Mouse (Mus musculus): ENCODE data around the gene Bcl9l. TPM values are rescaled to one million over a fixed set of nuclear protein-coding genes. Genes with fewer than 3 reads are reported as not detected.
"Not testable (repeated sequence)": the region's sequence is repeated elsewhere in the genome, so short reads cannot be mapped to it uniquely, and the experiment has no call there.

Gene Bcl9l
- total RNA-seq (2021) = 10 to 100 TPM; 36.0 to 36.6 TPM
- long read RNA-seq, experiment 1, partial matches to known transcripts = 13 of 13 reads
- long read RNA-seq, experiment 1, other reads (novel, unspliced or antisense) = 0 of 13 reads
- long read RNA-seq, experiment 2, full-length matches to known transcripts = 1 of 17 reads
- long read RNA-seq, experiment 2, partial matches to known transcripts = 13 of 17 reads
- long read RNA-seq, experiment 2, other reads (novel, unspliced or antisense) = 3 of 17 reads

DNA sequence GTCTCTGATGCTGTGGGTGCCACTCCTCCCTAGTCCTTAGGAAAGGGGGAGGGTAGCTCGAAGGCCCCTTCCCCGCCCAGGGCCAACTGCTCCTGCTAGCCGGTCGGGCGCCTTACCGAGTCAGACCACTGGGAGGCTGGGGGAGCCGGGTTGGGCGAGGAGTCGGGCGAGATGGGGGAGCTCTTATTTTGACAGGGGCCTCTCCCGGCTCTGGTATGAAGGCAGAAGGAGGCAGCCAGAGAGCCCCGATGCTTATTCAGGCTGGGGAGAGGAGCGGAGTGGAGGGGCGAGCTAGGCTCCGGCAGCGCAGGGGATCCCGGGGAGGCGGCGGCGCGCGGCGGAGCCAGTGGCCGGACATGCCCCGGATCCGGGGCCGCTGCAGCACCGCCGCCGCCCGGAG, at the start of gene Bcl9l:
TSS of gene Bcl9l (plus strand) at position 274 of the 400 bp plus-strand sequence.
- DNase-seq (ENCODE audit: low spot score) = peak; percentile 95

DNA sequence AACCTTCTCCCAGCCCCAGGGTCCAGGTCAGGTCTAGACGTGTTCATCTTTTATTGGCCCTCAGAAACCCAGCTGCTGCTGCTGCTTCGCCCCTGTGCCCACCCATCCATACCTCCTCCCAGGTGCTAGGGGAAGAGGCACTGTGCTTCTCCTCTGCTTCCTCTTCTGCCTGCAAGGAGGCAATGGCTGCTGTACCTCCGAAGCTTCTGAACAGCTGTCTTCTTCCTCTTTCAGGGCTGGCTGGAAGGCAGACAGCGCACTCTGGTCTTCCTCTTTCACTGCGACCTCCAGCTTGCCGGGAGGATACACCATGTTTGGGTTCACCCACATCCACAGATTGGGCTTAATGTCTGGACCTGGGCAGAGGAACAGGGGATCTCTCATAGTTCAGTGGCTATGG, 46.9 kb upstream of the Bcl9l start:
- DNase-seq (ENCODE audit: low spot score) = no peak

DNA sequence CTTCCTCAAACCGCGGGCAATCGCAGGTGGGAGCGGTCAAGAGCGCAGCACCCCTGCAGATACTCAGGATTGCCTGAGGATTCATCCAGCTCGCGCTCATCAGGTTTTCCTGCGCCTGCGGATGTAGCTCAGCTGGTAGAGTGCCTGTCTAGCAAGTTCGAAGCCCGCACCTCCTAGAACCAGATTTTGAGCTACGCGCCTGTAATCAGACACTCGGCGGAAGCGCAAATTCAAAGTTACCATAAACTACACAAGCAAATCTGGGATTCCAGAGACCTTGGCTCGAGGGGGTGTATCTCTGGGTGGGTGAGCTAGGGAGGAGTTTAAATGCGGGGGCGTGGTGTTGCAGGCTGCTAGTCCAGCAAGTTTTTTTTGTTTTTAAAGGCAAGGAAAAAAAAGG, 41.7 kb upstream of the Bcl9l start, which contains the start of gene Foxr1:
TSS of gene Foxr1 (minus strand) at position 176 of the 400 bp plus-strand sequence.
- DNase-seq (ENCODE audit: low spot score) = no peak

DNA sequence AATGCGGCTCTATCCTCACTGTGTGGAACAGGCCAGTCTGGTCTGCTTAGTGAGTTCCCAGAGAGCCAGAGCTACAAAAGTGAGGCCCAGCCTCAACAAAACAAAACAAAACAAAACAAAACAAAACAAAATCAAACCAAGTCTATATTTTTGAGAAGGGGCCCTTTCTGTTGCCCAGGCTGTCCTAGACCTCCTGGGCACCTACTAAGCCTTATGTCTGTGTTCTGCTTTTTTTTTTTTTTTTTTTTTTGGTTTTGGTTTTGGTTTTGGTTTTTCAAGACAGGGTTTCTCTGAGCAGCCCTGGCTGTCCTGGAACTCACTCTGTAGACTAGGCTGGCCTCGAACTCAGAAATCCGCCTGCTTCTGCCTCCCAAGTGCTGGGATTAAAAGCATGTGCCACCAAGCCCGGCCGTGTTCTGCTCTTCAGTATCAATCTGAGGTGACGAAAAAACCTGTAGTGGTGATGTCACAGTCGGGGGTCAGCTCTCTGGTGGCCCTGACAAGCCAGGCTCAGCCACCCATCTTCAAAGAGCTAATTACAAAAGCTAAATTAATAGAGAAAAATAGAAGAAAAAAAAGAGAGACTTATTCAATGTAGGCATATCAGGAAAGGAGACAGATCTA, 38.1 kb upstream of the Bcl9l start:
- not testable (repeated sequence) for DNase-seq (ENCODE audit: low spot score)

DNA sequence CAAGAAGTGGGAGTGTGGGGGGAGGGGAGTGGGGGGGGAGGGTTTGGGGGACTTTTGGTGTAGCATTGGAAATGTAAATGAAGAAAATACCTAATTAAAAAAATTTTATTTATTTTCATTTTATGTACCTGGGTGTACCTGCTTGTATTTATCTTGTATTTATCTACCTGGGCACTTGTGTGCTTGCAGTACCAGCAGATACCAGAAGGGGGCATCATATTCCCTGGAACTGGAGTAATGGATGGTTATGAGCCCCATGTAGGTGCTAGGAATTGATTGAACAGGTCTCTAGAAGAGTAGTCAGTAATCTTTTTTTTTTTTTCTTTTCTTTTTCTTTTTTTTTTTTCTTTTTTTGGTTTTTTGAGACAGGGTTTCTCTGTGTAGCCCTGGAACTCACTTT, 32.2 kb upstream of the Bcl9l start:
- DNase-seq (ENCODE audit: low spot score) = no peak

DNA sequence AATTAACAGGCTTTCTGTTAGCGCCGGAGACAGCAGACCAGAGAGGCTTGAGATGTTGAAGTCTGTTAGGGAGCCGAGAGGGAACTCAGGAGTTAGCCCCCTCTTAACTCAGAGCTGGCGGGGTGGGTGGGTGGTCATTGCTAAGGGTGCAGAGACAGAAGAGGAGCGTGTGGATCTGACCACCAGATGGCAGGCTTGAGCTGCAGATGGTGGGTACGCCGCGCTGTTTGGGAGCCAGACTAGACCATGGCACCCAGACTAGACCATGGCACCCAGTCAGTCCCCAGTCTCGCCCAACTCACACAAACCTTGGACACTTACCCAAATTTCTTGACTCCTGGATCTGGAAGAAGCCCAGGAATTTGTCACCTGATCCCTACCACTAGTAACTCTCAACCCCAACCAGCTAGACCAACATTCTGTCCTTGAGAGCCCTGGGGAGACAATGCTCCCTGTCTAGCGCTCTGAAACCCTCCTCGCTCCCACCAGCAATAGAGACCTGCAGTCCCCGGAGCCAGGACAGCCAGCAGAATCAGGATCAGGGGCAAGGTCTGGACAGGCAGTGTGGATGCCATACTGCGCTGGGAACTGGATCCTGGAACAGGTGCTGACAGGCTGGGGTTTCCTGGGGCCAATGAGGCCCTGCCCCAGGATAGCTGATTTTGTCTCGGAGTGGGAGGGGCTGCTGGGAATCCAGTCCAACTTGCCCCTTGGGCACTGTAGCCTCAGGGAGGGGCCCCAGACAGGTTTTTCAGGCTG, 28.3 kb upstream of the Bcl9l start:
- DNase-seq (ENCODE audit: low spot score) = peak; percentile 88

DNA sequence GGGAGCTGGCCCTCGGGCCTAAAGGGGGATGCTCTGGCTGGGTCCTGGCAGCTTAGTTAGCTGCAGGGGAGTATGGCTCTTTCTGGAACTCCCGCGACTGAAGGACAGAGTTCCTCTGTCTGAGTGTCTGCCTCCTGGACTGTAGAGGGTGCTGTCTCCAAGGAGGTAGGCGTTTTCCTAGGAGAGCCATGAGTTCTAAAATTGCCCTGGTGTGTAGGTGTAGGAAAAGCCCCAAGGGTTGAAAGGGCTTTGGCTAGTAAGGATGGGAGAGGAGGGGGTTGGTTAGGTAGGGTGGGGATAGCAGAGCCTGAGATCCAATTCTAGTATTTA, 27.8 kb upstream of the Bcl9l start, which contains the start of gene Upk2:
TSS of gene Upk2 (minus strand) at position 86 of the 330 bp plus-strand sequence.
- DNase-seq (ENCODE audit: low spot score) = peak; percentile 31

DNA sequence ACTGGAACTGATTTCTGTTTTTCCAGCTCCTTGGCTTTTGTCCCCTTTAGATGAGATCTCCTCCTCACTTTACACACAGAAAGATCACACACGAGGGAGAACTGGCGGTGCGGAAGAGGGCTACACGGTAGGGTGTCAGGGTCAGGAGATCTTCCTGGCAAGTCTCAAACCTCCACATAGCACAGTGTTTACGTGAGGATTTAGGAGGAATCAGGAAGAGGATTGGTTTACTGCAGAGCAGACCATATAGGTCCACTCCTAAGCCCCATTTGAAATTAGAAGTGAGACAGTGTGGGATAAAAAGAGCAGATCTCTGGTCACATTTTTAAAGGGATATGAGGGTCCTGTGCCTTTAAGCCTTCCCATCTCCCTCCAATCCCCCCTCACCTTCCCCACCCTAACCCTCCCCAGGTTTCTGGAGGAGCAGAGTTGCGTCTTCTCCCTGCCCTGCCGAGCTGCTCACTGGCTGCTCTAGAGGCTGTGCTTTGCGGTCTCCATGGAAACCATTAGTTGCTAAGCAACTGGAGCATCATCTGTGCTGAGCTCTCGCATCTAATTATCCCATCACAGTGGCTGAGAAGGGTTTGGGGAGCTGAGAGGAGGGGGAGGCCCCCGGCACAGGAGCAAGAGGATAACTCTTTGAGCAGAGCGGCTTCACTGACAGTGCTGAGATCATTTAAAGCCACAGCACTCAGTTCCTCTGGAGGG, 25.4 kb upstream of the Bcl9l start:
- DNase-seq (ENCODE audit: low spot score) = no peak

DNA sequence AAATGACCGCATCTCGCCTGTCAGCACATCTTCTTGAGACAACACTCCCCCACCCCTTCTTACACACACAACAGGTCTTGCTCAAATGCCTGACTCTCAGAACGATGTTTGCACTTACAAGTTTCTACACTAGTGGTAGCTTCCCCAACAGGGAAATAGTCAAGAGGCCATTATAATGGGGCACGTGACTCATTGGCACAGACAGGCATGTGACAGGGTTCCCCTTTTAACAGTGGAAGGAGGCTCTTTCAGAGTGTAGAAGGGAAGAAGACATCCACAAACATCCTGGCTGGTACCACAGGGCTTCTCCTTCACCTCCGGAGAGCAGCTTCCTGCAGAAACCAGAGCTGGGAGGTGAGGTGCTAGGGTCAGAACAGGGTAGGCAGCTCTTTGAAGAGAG, 20.7 kb upstream of the Bcl9l start:
- no peak for DNase-seq (ENCODE audit: low spot score)

DNA sequence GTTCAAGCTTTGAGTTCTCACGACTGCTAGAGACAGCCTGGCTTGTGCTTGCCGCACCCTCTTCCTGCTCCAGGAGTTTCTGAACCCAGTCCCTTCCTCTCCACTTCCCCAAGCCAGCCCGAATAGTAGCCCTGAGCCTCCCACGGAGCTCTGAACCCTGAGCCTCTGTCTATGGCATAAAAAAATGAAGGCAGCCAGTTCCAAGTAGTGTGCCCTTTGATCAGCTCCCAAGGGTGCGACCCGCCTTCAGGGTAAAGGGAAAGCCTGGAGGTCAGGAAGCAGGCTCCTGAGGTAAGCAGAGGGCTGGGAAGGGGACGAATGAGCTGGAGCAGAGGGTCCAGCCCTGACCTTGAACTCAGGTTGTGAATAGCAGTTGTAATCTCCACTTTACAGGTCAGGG, 14.4 kb upstream of the Bcl9l start:
- no peak for DNase-seq (ENCODE audit: low spot score)

DNA sequence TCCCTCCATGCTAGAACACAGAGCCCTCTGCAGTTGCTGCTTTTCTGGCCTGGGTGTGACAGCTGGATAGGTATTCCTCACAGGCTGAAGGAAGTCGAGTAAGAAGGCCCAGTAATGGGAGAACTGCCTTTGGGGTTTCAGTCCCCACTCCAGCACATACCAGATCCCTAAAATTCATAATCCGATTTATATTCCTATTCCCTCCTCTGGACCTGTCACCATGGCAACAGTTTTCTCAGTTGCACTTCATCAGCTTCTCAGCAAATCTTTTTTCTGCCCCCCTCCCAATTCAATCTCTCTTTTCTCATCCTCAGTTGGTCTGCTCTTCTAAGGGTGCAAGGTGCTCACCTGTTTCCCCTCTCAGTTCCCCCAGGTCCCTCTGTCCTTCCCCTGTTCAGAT, 13.8 kb upstream of the Bcl9l start:
- DNase-seq (ENCODE audit: low spot score) = no peak

DNA sequence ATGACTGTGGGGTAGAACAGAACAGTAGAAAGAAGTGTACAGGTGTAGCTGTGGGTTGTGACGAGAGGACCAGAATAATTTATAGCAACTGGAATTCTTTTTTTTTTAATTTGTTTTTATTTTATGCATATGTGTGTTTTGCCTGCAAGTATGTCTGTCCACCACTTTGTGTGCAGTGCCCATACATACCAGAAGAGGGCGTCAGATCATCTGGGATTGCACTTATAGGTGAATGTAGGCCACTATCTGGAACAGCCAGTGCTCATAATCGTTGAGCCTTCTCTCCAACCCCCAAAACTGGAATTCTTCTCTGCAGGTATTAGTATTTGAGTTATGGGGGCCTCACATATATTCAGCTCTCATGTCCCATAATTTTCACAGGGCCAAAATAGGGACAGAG, 9.4 kb upstream of the Bcl9l start:
- peak; percentile 1 for DNase-seq (ENCODE audit: low spot score)

DNA sequence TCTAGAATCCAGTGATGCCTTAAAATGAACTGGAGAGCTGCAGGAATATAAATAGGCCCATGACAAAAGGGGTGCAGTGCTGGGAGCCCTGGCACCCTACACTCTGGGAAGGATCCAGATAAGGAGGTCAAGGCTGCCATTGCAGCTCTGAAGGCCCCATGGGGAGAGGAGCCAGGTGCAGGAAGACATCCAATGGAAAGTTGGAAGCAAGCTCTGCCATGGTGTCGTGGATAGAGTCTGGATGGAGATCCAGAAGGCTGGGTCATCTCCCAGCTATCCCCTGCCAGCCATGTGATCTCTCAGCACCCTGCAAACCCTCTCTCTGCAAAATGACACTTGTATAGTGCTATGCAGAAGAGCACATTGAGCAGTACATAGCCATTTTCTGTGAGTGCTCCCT, 8.3 kb upstream of the Bcl9l start:
- DNase-seq (ENCODE audit: low spot score) = peak; percentile 93

DNA sequence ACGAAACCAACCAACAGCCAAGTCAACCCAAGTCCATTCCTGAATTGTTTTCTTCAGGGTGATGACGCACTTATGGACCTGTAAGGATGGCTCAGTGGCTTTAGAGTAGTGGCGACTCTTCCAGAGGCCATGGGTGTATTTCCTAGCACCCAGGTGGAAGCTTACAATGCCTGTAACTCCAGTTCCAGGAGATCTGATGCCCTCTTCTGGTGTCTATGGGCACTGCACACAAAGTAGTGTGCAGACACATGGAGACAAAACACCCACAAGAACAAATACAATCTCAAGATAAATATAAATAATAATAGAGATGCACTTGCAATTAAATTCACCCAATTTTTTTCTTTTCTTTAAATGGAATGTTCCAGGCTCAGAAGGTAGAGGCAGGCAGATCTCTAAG, 6.7 kb upstream of the Bcl9l start:
- DNase-seq (ENCODE audit: low spot score) = peak; percentile 2

DNA sequence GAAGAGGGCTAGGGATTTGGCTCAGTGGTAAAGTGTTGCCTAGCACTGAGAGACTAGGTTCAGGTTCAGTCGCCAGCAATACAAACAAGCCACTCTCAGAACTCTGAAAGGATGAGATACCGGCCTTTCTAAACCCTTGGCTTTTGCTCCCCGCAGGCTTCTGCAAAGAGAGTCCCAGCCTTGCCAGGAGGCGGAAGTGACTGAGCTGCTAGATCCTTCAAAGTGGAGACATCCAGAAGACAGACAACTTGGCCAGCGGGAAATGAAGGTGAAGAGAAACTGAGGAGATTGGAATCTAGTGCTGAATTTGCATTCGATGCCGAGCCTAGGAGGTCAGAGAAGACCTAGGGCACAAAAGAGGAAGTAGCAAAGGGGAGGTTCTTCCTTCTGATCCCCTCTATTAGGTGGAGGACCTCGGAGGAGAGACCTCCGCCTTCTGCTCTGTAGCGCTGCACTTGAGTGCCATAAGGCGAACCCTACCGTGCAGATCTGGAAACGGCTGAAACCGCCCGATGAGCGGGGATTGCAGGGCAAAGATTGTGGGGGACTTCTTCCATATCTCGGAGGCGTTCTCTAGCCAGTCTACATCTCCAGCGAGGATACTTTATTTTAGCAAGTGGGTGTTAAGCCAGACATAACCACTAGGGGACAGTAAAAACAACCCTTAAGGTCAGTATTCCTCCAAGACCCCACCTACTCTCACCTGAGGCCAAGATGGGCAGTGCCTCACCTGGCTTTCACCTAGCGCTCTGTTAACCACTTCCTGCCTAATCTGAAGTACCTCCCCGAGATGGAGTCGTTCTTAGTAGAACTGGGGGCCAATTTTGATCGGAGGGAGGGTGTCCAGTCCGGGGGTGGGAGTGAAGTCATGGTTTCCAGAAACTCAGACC, 5.0 kb upstream of the Bcl9l start:
- peak; percentile 82 for DNase-seq (ENCODE audit: low spot score)

DNA sequence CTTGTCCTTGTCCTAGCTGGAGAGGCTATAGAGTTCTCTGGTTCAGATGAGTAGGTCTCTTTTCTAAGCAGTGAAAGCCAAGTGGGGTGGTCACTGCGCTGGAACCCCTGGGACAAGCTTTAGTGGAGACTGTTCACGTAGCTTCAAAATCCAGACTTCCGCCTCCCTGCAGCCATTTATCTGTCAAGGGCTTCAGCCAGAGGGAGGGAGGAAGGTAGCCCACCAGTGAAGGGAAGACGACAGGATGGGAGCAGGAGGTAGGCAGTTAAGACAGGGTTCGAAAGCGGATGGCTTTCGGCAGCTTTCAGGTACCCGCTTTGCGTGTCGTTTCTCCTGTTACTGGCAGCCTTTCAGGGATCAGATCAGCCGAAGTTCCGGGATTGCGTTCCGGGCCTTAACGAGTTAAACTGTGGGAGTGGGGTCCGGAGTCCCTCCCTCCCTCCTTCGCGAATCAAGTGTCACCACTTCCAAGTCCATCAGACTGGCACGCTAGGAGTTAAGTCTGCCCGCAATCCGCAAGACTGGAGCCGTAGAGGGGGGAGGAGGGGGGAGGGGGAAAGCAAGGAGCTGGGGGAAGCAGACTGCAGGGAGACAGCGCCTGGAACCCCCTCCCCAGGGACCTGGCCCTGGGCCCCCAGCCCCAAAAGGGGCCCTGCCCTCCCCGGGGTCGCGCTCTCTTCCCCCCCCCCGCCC, 4.2 kb upstream of the Bcl9l start:
- DNase-seq (ENCODE audit: low spot score) = peak; percentile 60

DNA sequence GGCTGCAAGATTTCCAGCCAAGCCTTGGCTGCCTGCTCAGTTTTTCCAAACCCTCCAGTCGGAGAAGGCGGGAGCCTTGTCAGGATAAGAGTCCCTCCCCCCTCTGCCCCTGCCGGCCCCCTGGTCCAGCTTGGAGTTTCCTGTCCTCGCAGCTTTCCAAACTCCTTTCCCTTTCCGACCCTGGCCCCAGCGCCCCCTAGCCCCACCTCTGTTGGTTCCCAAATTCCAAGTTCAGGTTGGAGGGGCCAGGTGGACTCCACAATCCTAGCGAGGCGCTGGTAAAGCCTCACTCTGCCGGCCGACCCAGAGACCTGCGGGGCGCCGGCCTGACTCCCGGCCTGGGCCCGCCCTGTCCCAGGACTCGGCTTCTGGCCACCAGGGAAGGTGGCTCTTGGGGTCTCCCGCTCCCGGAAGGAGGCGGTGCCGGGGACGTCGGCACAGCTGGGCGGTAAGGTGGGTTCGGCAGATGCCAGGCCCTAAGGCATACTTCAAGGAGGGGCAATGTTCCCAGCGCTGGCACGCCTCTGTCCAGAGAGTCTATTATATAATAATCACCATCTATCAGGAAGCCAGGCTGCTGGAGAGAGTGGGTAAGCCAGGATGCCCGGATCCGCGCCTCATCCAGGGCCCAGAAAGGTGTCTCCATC, 3.5 kb upstream of the Bcl9l start:
- peak; percentile 84 for DNase-seq (ENCODE audit: low spot score)

DNA sequence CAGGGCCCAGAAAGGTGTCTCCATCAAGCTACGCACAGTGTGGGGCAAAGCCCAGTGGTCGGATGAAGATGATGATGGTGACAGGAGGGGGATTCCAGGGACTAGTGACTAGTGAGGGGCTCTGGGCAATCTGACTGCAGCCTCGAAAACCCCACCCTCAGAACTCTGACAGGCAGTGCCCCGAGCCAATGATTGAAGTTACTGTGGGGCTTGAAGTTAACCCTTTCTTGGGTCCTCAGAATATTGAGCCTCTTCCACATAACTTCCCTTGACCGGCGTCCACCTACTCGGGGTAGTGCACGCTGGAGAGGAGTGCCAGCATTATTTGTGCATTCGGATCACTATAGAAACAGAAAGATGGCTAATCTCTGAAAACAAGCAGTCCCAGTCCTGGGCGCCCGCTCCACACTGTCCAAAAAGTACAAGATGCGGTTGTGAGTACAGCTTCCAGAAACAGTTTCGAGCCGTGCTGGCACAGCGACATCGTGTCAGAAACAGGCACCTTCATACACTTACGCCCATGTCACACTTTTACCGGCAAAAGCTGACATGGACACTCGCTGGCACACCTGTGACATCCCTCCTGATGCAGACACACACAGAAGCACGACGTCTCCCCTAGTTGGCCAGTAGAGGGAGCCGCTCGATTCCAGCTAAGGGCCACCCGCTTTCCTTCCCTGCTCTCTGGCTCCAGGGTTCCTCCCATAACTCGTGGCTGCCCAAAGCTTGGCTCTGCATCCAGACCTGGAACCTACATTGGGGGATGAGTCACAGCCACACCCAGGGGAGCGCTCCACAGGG, 2.8 kb upstream of the Bcl9l start:
- DNase-seq (ENCODE audit: low spot score) = peak; percentile 96

DNA sequence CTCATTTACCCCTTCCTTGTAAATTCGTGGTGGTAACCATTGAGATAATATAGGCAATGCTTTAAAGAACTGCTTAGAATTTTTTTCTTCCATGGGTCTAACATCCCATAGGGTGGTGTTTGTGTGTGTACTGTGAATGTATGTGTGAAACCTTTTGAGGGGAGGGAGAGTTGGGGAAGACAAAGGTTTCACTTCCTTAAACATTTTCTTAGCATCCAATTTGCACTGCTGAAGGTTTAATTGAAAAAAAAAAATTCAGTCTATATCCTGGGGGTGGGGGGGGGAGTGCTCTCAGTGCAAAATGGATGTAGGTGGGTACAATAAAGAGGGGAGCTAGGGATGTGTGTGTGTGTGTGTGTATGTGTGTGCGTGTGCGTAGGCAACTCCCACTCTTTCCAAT, 513 bp upstream of the Bcl9l start:
- peak; percentile 0 for DNase-seq (ENCODE audit: low spot score)

Data from gastrocnemius, adult 18-20 months (tissue).